Mouse (Mus musculus): ENCODE results near the gene Tec.

Gene Tec

GRCm38 (mm10) chr5:72854141-72854990 is 13.9 kb downstream of the Tec start:
- no peak for DNase-seq (ENCODE audit: low spot score in 2 of 2)

- DNase-seq (ENCODE audit: low spot score in 2 of 2) = no peak
These were observed 14.9 kb downstream of the Tec start for GRCm38 (mm10) chr5:72853365-72853764.

GRCm38 (mm10) chr5:72852301-72852995 is 15.8 kb downstream of the Tec start:
- no peak for DNase-seq (ENCODE audit: low spot score in 2 of 2)

GRCm38 (mm10) chr5:72851674-72852098 is 16.6 kb downstream of the Tec start:
- DNase-seq (ENCODE audit: low spot score in 2 of 2) = no peak

- no peak for DNase-seq (ENCODE audit: low spot score in 2 of 2)
These were observed 17.2 kb downstream of the Tec start for GRCm38 (mm10) chr5:72850926-72851673.

GRCm38 (mm10) chr5:72848889-72849435 is 19.3 kb downstream of the Tec start:
- DNase-seq (ENCODE audit: low spot score in 2 of 2) = no peak

- no peak for DNase-seq (ENCODE audit: low spot score in 2 of 2)
These were observed 21.6 kb downstream of the Tec start for GRCm38 (mm10) chr5:72846712-72847111.

GRCm38 (mm10) chr5:72845928-72846630 is 22.2 kb downstream of the Tec start:
- DNase-seq (ENCODE audit: low spot score in 2 of 2) = peak; percentile 61 to 71

GRCm38 (mm10) chr5:72844776-72845495 is 23.3 kb downstream of the Tec start:
- DNase-seq (ENCODE audit: low spot score in 2 of 2) = no peak

- DNase-seq (ENCODE audit: low spot score in 2 of 2) = no peak
These were observed 24.0 kb downstream of the Tec start for GRCm38 (mm10) chr5:72844294-72844693.

GRCm38 (mm10) chr5:72839655-72840054 is 28.6 kb downstream of the Tec start:
- DNase-seq (ENCODE audit: low spot score in 2 of 2) = no peak

GRCm38 (mm10) chr5:72838976-72839375 is 29.3 kb downstream of the Tec start:
- DNase-seq (ENCODE audit: low spot score in 2 of 2) = no peak

GRCm38 (mm10) chr5:72835656-72836055 is 32.6 kb downstream of the Tec start:
- no peak for DNase-seq (ENCODE audit: low spot score in 2 of 2)

GRCm38 (mm10) chr5:72832904-72833765 is 35.1 kb downstream of the Tec start:
- DNase-seq (ENCODE audit: low spot score in 2 of 2) = no peak

- DNase-seq (ENCODE audit: low spot score in 2 of 2) = no peak
These were observed 36.1 kb downstream of the Tec start for GRCm38 (mm10) chr5:72832191-72832590.

- no peak for DNase-seq (ENCODE audit: low spot score in 2 of 2)
These were observed 37.2 kb downstream of the Tec start for GRCm38 (mm10) chr5:72830988-72831610.

- no peak for DNase-seq (ENCODE audit: low spot score in 2 of 2)
These were observed 38.7 kb downstream of the Tec start for GRCm38 (mm10) chr5:72829506-72830067.

- no peak for DNase-seq (ENCODE audit: low spot score in 2 of 2)
These were observed 39.9 kb downstream of the Tec start for GRCm38 (mm10) chr5:72828401-72828800.

GRCm38 (mm10) chr5:72827435-72827834 is 40.8 kb downstream of the Tec start:
- no peak for DNase-seq (ENCODE audit: low spot score in 2 of 2)

Data from right cerebral cortex, postnatal 10 days (tissue).